Mouse (Mus musculus): ENCODE data around the gene Dusp19. TPM values are rescaled to one million over a fixed set of nuclear protein-coding genes. Genes with fewer than 3 reads are reported as not detected.

Gene Dusp19
- total RNA-seq, 2 experiments from 2014 or later = 8.6 to 11.2 TPM

DNA sequence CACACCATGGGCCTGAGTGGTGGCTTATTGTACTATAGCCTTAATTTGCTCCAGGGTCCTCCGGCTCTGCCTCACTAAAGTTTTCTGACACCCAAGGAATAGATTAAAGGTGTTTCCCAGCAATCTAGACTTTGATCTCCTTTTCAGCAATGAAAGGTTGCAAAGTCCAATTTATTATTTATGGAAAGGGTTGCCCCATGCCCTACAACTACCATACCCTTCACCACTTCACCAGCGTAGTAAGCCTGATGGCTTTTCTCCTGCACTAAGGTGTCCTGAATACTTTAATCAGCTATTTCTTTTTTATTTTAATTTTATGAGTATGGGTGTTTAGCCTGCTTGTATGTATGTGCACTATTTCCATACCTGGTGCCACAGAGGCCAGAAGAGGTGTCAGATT, 45.8 kb downstream of the Dusp19 start:
- no peak for DNase-seq
- intact Hi-C loops (cut with DNase I) = no loop called here
- Histone ChIP-seq H3K4me3 (no peak overlapping the region), H3K27ac (no peak overlapping the region)
- no peak for TF ChIP-seq CTCF (IDR thresholded peaks at IDR 0.05)

DNA sequence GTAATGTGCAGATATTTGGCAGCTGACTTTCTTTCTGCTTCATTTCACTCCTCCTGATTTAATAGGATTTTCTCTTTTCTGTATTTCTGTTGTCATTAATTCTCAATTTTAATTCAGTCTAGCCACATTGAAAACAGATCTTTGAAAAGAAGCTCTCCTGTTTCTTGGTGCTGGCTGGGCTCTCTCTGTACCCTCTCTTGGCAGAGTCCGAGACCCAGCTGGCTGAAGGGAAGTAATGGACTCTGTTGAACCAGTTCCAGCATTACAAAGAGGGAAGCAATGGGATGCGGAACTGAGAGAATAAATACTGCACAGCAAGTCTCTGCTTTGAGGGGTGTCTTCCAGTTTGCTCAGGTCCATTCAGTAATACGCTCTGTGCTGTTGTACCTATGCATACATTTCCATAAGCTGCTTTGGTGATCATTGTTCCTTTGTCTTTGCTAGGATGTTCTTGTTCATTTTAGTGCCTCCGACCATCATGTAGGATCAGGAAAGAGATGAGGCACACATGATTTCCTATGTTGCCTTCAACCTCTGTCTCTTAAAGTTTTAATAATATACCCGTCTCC, 50.6 kb downstream of the Dusp19 start:
- Histone ChIP-seq H3K4me3 (no peak overlapping the region), H3K27ac (no peak overlapping the region)
- no peak for TF ChIP-seq CTCF (IDR thresholded peaks at IDR 0.05)
- DNase-seq = no peak
- intact Hi-C loops (cut with DNase I) = no loop called here

DNA sequence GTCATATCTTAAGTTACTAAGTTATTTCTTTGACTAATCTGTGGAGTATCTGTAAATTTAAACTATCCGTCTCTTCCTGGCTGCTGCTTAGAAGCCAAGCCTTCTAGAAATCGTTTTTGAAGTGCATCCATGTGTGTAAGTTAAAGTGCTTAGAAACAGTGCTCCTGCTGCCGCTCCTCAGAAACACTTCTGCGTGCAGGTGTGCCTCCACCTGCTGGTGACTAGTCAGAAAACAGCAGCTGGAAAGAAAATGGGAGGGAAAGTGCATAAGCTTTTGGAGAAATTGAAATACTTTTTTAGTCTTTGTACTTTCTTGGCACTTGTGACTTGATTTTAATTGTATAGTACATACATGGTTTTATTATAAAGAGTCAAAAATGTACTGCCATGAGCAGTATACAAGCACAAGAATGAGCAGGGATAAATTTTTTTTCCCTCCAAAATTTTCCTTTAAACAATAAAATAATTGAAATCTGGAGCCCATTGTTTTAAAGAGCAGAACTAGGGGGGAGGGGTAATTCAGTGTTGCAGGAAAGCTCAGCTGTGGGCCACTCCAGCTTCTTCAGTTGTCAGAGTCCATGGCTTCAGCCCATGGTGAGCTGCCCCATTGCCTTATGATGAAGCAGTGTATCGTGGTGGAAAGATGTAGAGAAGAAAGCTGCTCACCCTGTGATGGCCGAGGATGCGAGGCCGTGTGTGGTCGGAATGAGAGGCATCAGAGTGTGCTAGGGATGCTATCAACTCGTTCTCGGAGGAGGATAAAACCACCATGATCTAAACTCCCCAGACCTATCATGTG, 53.2 kb downstream of the Dusp19 start:
- no peak for DNase-seq
- intact Hi-C loops (cut with DNase I) = no loop called here
- TF ChIP-seq CTCF (IDR thresholded peaks at IDR 0.05) = peak; percentile 37
- no peak overlapping the region for H3K27ac ChIP-seq
- no peak overlapping the region for H3K4me3 ChIP-seq

DNA sequence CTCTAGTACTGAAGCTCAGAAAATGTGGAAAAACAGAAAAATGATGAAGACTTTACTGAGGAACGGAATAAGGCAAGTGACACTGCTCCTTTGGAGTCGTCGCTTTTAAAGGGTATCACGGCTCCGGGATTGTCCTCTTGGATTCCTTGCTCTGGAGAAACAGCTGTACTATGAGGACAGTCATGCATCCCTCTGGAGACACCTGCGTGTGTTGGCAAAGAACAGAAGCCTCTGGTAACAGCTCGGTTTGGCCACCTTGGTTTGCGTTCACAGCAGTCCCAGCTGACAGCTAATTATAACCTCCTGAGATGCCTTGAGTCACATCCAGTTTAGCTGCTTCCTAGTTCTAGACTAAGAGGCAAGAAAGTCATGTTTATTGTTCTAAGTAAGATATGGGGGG, 62.0 kb downstream of the Dusp19 start:
- no peak for DNase-seq
- TF ChIP-seq CTCF (IDR thresholded peaks at IDR 0.05) = no peak
- H3K4me3 ChIP-seq = no peak overlapping the region
- no peak overlapping the region for H3K27ac ChIP-seq
- intact Hi-C loops (cut with DNase I) = no loop called here

Small RNAs within 50 kb of the gene (microRNA-seq; reads per million reads assigned to microRNA genes)
- gene Mir684-1 = not detected

Other genes with a start within 250 kb of the Dusp19 start
- 10 to 100 TPM in 1 of 2 experiments, 1 to 10 TPM in 1; 6.7 to 28.1 TPM for gene Frzb, start 169.4 kb upstream of the Dusp19 start, total RNA-seq (2021)
- 10 to 100 TPM; 43.9 to 52.0 TPM for gene Nckap1, start 35.7 kb upstream of the Dusp19 start, total RNA-seq (2021)
- gene Nup35, start 191 bp downstream of the Dusp19 start, total RNA-seq (2021) = 1 to 10 TPM; 8.0 to 9.3 TPM